11 mouse cellular contexts compared by ENCODE assay signal in genomic region chr2:31025458-31025857, GRCm38 (mm10). TPM values are rescaled to one million over a fixed set of nuclear protein-coding genes. Genes with fewer than 3 reads are reported as not detected.
DNase-seq lines count a peak whose midpoint lies in the region; ATAC-seq lines count a peak whose summit lies in the region.
"Had no signal": no experiment of that assay in that cellular context is flagged by ENCODE, and none has a peak within 500 bp of the region (broad histone marks: within the 10 kb centered on the region; RNA-seq: fewer than 3 reads in every experiment).

No protein-coding gene starts in this region.

- H3K27me3 ChIP-seq in kidney, embryonic 16.5 days (ENCODE audit: insufficient read depth, low read length): no peaks in the 10 kb centered on the region
- no peaks in the 10 kb centered on the region for H3K27me3 ChIP-seq in forebrain, embryonic 11.5 days (ENCODE audit: control insufficient read depth, insufficient read depth, low read length)
- H3K27me3 ChIP-seq: embryonic facial prominence, embryonic 12.5 days; liver, embryonic 15.5 days had no signal

- no peak overlapping the region for H3K4me2 ChIP-seq in kidney, embryonic 16.5 days (replicated peaks; ENCODE audit: low read depth, low read length)
- no peak overlapping the region for H3K4me2 ChIP-seq in forebrain, embryonic 11.5 days (ENCODE audit: low read depth, low read length, severe bottlenecking)
- H3K4me2 ChIP-seq: embryonic facial prominence, embryonic 12.5 days; liver, embryonic 15.5 days had no signal

- peak overlapping the region; percentile 28; the same call in 1 of the 2 replicates for H3K27ac ChIP-seq in kidney, embryonic 16.5 days (ENCODE audit: low read length)
- H3K27ac ChIP-seq in forebrain, embryonic 11.5 days (ENCODE audit: low read depth, low read length): no peak overlapping the region
- H3K27ac ChIP-seq: embryonic facial prominence, embryonic 12.5 days; liver, embryonic 15.5 days had no signal

- H3K9ac ChIP-seq in kidney, embryonic 16.5 days (replicated peaks; ENCODE audit: low read length): no peak overlapping the region
- H3K9ac ChIP-seq in forebrain, embryonic 11.5 days (ENCODE audit: low read length): no peak overlapping the region
- H3K9ac ChIP-seq: embryonic facial prominence, embryonic 12.5 days; liver, embryonic 15.5 days had no signal

- H3K36me3 ChIP-seq in kidney, embryonic 16.5 days (ENCODE audit: insufficient read depth, low read length): no peaks in the 10 kb centered on the region
- no peaks in the 10 kb centered on the region; the same call in 1 of the 2 replicates for H3K36me3 ChIP-seq in forebrain, embryonic 11.5 days (ENCODE audit: control insufficient read depth, insufficient read depth, low read length)
- H3K36me3 ChIP-seq: liver, embryonic 15.5 days had no signal

- peak; percentile 49 for ATAC-seq in kidney, embryonic 16.5 days (ENCODE audit: low FRiP score, low TSS enrichment)
- ATAC-seq in forebrain, embryonic 11.5 days (replicated peaks; ENCODE audit: low FRiP score): no peak

- WGBS in kidney, embryonic 16.5 days: 27% methylated on average over 3 of the region's 3 CpGs
- 87% methylated on average over 3 of the region's 3 CpGs for WGBS in forebrain, embryonic 11.5 days

- peaks cover 9% of the 10 kb centered on the region for H3K4me1 ChIP-seq in kidney, embryonic 16.5 days (ENCODE audit: insufficient read depth, low read length)
- H3K4me1 ChIP-seq in forebrain, embryonic 11.5 days (replicated peaks; ENCODE audit: control insufficient read depth, insufficient read depth, low read length): no peaks in the 10 kb centered on the region
- H3K4me1 ChIP-seq: embryonic facial prominence, embryonic 12.5 days had no signal

- H3K9me3 ChIP-seq in kidney, embryonic 16.5 days (ENCODE audit: low read length): no peaks in the 10 kb centered on the region
- no peaks in the 10 kb centered on the region for H3K9me3 ChIP-seq in forebrain, embryonic 11.5 days (ENCODE audit: control insufficient read depth, low read length)
- H3K9me3 ChIP-seq: embryonic facial prominence, embryonic 12.5 days; liver, embryonic 15.5 days had no signal

- DNase-seq in cerebellum, adult 9-11 months: peak; percentile 61
- no peak for DNase-seq in cerebellum, postnatal 4 days (ENCODE audit: low spot score in 2 of 2)
- DNase-seq in retina, postnatal 1 day: peak; percentile 6
- DNase-seq in retina, embryonic 14.5 days (ENCODE audit: low spot score): no peak
- no peak for DNase-seq in forebrain, embryonic 11.5 days (ENCODE audit: low spot score)
- DNase-seq in layer of hippocampus, adult 18-20 months (ENCODE audit: low spot score in 2 of 2): no peak
- DNase-seq in left cerebral cortex, adult 11 months (ENCODE audit: low spot score): no peak
- DNase-seq: right cerebral cortex, adult 18-20 months had no signal

- H3K4me3 ChIP-seq in kidney, embryonic 16.5 days (ENCODE audit: low read length): no peak overlapping the region
- no peak overlapping the region for H3K4me3 ChIP-seq in forebrain, embryonic 11.5 days (ENCODE audit: low read depth, low read length)
- H3K4me3 ChIP-seq: embryonic facial prominence, embryonic 12.5 days; liver, embryonic 15.5 days had no signal

RNA-seq across cellular contexts. Expression of gene Usp20, which starts 43.4 kb away (rescaled TPM):
- polyA plus RNA-seq in kidney, embryonic 16.5 days (2015; fragmentation: Nextera tagmentation; extraction: Ambion mirVana): 22.6 and 26.3 TPM in 2 replicates
- polyA plus RNA-seq in forebrain, embryonic 11.5 days (2014; fragmentation: Nextera tagmentation; extraction: Ambion mirVana): 17.7 and 21.3 TPM in 2 replicates
- total RNA-seq in layer of hippocampus, adult 18-20 months (2021): 10 to 100 TPM; 86.5 to 90.9 TPM

RNA-seq across cellular contexts. Expression of gene BC005624, which starts 43.5 kb away (rescaled TPM):
- 63.0 and 64.0 TPM in 2 replicates for polyA plus RNA-seq in kidney, embryonic 16.5 days (2015; fragmentation: Nextera tagmentation; extraction: Ambion mirVana)
- polyA plus RNA-seq in forebrain, embryonic 11.5 days (2014; fragmentation: Nextera tagmentation; extraction: Ambion mirVana): 59.7 and 63.6 TPM in 2 replicates
- total RNA-seq in layer of hippocampus, adult 18-20 months (2021): 10 to 100 TPM; 68.0 to 68.2 TPM

RNA-seq across cellular contexts. Expression of gene Tor1a, which starts 57.7 kb away (rescaled TPM):
- 80.3 and 83.9 TPM in 2 replicates for polyA plus RNA-seq in kidney, embryonic 16.5 days (2015; fragmentation: Nextera tagmentation; extraction: Ambion mirVana)
- 85.1 and 95.9 TPM in 2 replicates for polyA plus RNA-seq in forebrain, embryonic 11.5 days (2014; fragmentation: Nextera tagmentation; extraction: Ambion mirVana)
- 10 to 100 TPM; 49.5 to 51.4 TPM for total RNA-seq in layer of hippocampus, adult 18-20 months (2021)

Comparison
In these comparisons a context has a peak if more than half of its experiments do, and no peak if none do; other contexts are left out.
1. DNase-seq: peak in cerebellum, adult 9-11 months (single experiment) and retina, postnatal 1 day (single experiment); none in cerebellum, postnatal 4 days (0 of 2), retina, embryonic 14.5 days (single experiment), forebrain, embryonic 11.5 days (single experiment), layer of hippocampus, adult 18-20 months (0 of 2) and left cerebral cortex, adult 11 months (single experiment).